Mouse (Mus musculus) urinary bladder, postnatal 10 days (tissue): ENCODE data around the gene Shbg.

Experiments
- DNase-seq: peaks from one replicate; pipeline ENCODE4 v3.0.0; 2022; ENCODE audit warnings: low spot score

Shbg gene

GRCm38 (mm10) chr11:69594853-69595252 lies 22.9 kb downstream of the Shbg start:
- DNase-seq = no peak

GRCm38 (mm10) chr11:69592799-69593198 lies 24.9 kb downstream of the Shbg start:
- no peak for DNase-seq

GRCm38 (mm10) chr11:69591899-69592637 lies 25.6 kb downstream of the Shbg start:
- no peak for DNase-seq

GRCm38 (mm10) chr11:69591424-69591823 lies 26.3 kb downstream of the Shbg start:
- no peak for DNase-seq

- DNase-seq = no peak
Measured at GRCm38 (mm10) chr11:69590622-69591021, 27.1 kb downstream of the Shbg start.

- DNase-seq = no peak
Measured at GRCm38 (mm10) chr11:69589207-69589834, 28.4 kb downstream of the Shbg start.

- DNase-seq = no peak
Measured at GRCm38 (mm10) chr11:69585718-69586325, 31.9 kb downstream of the Shbg start.

- no peak for DNase-seq
Measured at GRCm38 (mm10) chr11:69584937-69585336, 32.8 kb downstream of the Shbg start.

GRCm38 (mm10) chr11:69584008-69584407 lies 33.7 kb downstream of the Shbg start:
- no peak for DNase-seq

- DNase-seq = no peak
Measured at GRCm38 (mm10) chr11:69582230-69582805, 35.4 kb downstream of the Shbg start.

- no peak for DNase-seq
Measured at GRCm38 (mm10) chr11:69581814-69582213, 35.9 kb downstream of the Shbg start.

- no peak for DNase-seq
Measured at GRCm38 (mm10) chr11:69581147-69581688, 36.5 kb downstream of the Shbg start.

GRCm38 (mm10) chr11:69580572-69581146 lies 37.0 kb downstream of the Shbg start:
- DNase-seq = no peak

GRCm38 (mm10) chr11:69580091-69580514 lies 37.6 kb downstream of the Shbg start, which contains the start of the genes Wrap53 and Trp53:
Gene Wrap53, minus strand, starts transcription at chr11:69580255.
Gene Trp53, plus strand, starts transcription at chr11:69580359.
- DNase-seq = peak; percentile 54

- DNase-seq = peak; percentile 80
Measured at GRCm38 (mm10) chr11:69579128-69580017, 38.3 kb downstream of the Shbg start.

GRCm38 (mm10) chr11:69578301-69578700 lies 39.4 kb downstream of the Shbg start:
- no peak for DNase-seq

GRCm38 (mm10) chr11:69576307-69576706 lies 41.4 kb downstream of the Shbg start:
- no peak for DNase-seq

- no peak for DNase-seq
Measured at GRCm38 (mm10) chr11:69575220-69575619, 42.5 kb downstream of the Shbg start.

- no peak for DNase-seq
Measured at GRCm38 (mm10) chr11:69565131-69565530, 52.6 kb downstream of the Shbg start.
